Mouse (Mus musculus): ENCODE results near the gene Bach2. TPM values are rescaled to one million over a fixed set of nuclear protein-coding genes. Genes with fewer than 3 reads are reported as not detected.

The Bach2 gene
- polyA plus RNA-seq, 1 experiment: 14.1 TPM

- DNase-seq (ENCODE audit: low read depth in 1 of 2, low spot score in 2 of 2): no peak
- no peak overlapping the region for H3K4me3 ChIP-seq (ENCODE audit: extremely low read depth, insufficient read depth, insufficient read length)
- H3K27me3 ChIP-seq (ENCODE audit: control insufficient read depth, insufficient read depth, low read length): no peaks in the 10 kb centered on the region
- H3K4me1 ChIP-seq (ENCODE audit: control insufficient read depth, insufficient read depth, insufficient read length): no peaks in the 10 kb centered on the region
- TF ChIP-seq CTCF (IDR thresholded peaks at IDR 0.05; ENCODE audit: extremely low read depth, insufficient read depth, insufficient read length, insufficient replicate concordance): no peak
- TF ChIP-seq POLR2A (IDR thresholded peaks at IDR 0.05; ENCODE audit: low read depth, low read length): no peak
- H3K27ac ChIP-seq (ENCODE audit: insufficient read depth, low read length): no peak overlapping the region
- H3K36me3 ChIP-seq (ENCODE audit: control insufficient read depth, insufficient read depth, low read length): peaks cover 1% of the 10 kb centered on the region; the same call in 1 of the 2 replicates
- 59% methylated on average over 1 of the region's 1 CpGs for WGBS
Measured at GRCm38 (mm10) chr4:32444671-32445196, 206.1 kb downstream of the Bach2 start.

GRCm38 (mm10) chr4:32447850-32448249 is 209.2 kb downstream of the Bach2 start:
- Histone ChIP-seq H3K27me3 (ENCODE audit: control insufficient read depth, insufficient read depth, low read length) (no peaks in the 10 kb centered on the region), H3K4me3 (ENCODE audit: extremely low read depth, insufficient read depth, insufficient read length) (no peak overlapping the region), H3K27ac (ENCODE audit: insufficient read depth, low read length) (no peak overlapping the region), H3K36me3 (ENCODE audit: control insufficient read depth, insufficient read depth, low read length) (no peaks in the 10 kb centered on the region; the same call in 1 of the 2 replicates), H3K4me1 (ENCODE audit: control insufficient read depth, insufficient read depth, insufficient read length) (no peaks in the 10 kb centered on the region; the same call in 1 of the 2 replicates)
- TF ChIP-seq POLR2A (IDR thresholded peaks at IDR 0.05; ENCODE audit: low read depth, low read length) (no peak), CTCF (IDR thresholded peaks at IDR 0.05; ENCODE audit: extremely low read depth, insufficient read depth, insufficient read length, insufficient replicate concordance) (no peak)
- DNase-seq (ENCODE audit: low read depth in 1 of 2, low spot score in 2 of 2): no peak
- 94% methylated on average over 3 of the region's 3 CpGs for WGBS

DNA sequence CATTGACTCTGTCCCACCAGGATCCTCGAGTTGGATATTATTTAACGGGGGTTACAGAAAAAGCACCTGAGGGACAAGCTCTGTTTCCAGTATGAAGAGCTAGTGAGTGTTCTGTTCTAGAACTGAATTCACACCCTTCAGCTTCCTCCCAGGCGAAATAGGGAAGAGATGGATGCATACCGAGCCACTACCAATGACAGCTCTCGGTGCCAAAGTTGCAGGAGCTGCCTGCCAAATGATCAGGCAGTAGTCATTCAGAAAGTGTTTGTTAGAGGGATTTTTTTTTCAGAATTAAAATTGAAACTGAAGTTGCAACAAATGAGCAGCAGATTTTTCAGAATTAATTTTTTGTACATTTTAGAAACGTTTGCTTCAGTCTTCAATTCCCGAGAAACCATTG is 223.4 kb downstream of the Bach2 start:
- no peak overlapping the region for H3K27ac ChIP-seq (ENCODE audit: insufficient read depth, low read length)
- no peaks in the 10 kb centered on the region; the same call in 1 of the 2 replicates for H3K36me3 ChIP-seq (ENCODE audit: control insufficient read depth, insufficient read depth, low read length)
- no peak for DNase-seq (ENCODE audit: low read depth in 1 of 2, low spot score in 2 of 2)
- H3K4me3 ChIP-seq (ENCODE audit: extremely low read depth, insufficient read depth, insufficient read length): no peak overlapping the region
- 77% methylated on average over 7 of the region's 7 CpGs for WGBS
- TF ChIP-seq CTCF (IDR thresholded peaks at IDR 0.05; ENCODE audit: extremely low read depth, insufficient read depth, insufficient read length, insufficient replicate concordance): no peak
- TF ChIP-seq POLR2A (IDR thresholded peaks at IDR 0.05; ENCODE audit: low read depth, low read length): no peak
- H3K4me1 ChIP-seq (ENCODE audit: control insufficient read depth, insufficient read depth, insufficient read length): no peaks in the 10 kb centered on the region
- no peaks in the 10 kb centered on the region for H3K27me3 ChIP-seq (ENCODE audit: control insufficient read depth, insufficient read depth, low read length)

- H3K27me3 ChIP-seq (ENCODE audit: control insufficient read depth, insufficient read depth, low read length): no peaks in the 10 kb centered on the region
- TF ChIP-seq CTCF (IDR thresholded peaks at IDR 0.05; ENCODE audit: extremely low read depth, insufficient read depth, insufficient read length, insufficient replicate concordance) (no peak), POLR2A (IDR thresholded peaks at IDR 0.05; ENCODE audit: low read depth, low read length) (no peak)
- no peak for DNase-seq (ENCODE audit: low read depth in 1 of 2, low spot score in 2 of 2)
Measured at GRCm38 (mm10) chr4:32463065-32463464, 224.5 kb downstream of the Bach2 start.

GRCm38 (mm10) chr4:32464540-32464939 is 225.9 kb downstream of the Bach2 start:
- Histone ChIP-seq H3K4me3 (ENCODE audit: extremely low read depth, insufficient read depth, insufficient read length) (no peak overlapping the region), H3K27ac (ENCODE audit: insufficient read depth, low read length) (no peak overlapping the region), H3K4me1 (ENCODE audit: control insufficient read depth, insufficient read depth, insufficient read length) (no peaks in the 10 kb centered on the region), H3K36me3 (ENCODE audit: control insufficient read depth, insufficient read depth, low read length) (no peaks in the 10 kb centered on the region; the same call in 1 of the 2 replicates), H3K27me3 (ENCODE audit: control insufficient read depth, insufficient read depth, low read length) (no peaks in the 10 kb centered on the region)
- DNase-seq (ENCODE audit: low read depth in 1 of 2, low spot score in 2 of 2): no peak
- 84% methylated on average over 6 of the region's 6 CpGs for WGBS
- TF ChIP-seq CTCF (IDR thresholded peaks at IDR 0.05; ENCODE audit: extremely low read depth, insufficient read depth, insufficient read length, insufficient replicate concordance) (no peak), POLR2A (IDR thresholded peaks at IDR 0.05; ENCODE audit: low read depth, low read length) (no peak)

More at GRCm38 (mm10) chr4:32463065-32463464, 224.5 kb downstream of the Bach2 start:
- H3K4me3 ChIP-seq (ENCODE audit: extremely low read depth, insufficient read depth, insufficient read length): no peak overlapping the region
- H3K4me1 ChIP-seq (ENCODE audit: control insufficient read depth, insufficient read depth, insufficient read length): no peaks in the 10 kb centered on the region
- no peak overlapping the region for H3K27ac ChIP-seq (ENCODE audit: insufficient read depth, low read length)
- WGBS: 83% methylated on average over 6 of the region's 6 CpGs
- H3K36me3 ChIP-seq (ENCODE audit: control insufficient read depth, insufficient read depth, low read length): no peaks in the 10 kb centered on the region; the same call in 1 of the 2 replicates

- 90% methylated on average over 8 of the region's 8 CpGs for WGBS
- no peak overlapping the region for H3K27ac ChIP-seq (ENCODE audit: insufficient read depth, low read length)
Measured at GRCm38 (mm10) chr4:32466031-32466430, 227.4 kb downstream of the Bach2 start.

GRCm38 (mm10) chr4:32477977-32478660 is 239.5 kb downstream of the Bach2 start:
- Histone ChIP-seq H3K36me3 (ENCODE audit: control insufficient read depth, insufficient read depth, low read length) (peaks cover 2% of the 10 kb centered on the region), H3K4me1 (ENCODE audit: control insufficient read depth, insufficient read depth, insufficient read length) (peaks cover 4% of the 10 kb centered on the region), H3K27ac (ENCODE audit: insufficient read depth, low read length) (no peak overlapping the region), H3K27me3 (ENCODE audit: control insufficient read depth, insufficient read depth, low read length) (no peaks in the 10 kb centered on the region), H3K4me3 (ENCODE audit: extremely low read depth, insufficient read depth, insufficient read length) (no peak overlapping the region)
- no peak for DNase-seq (ENCODE audit: low read depth in 1 of 2, low spot score in 2 of 2)
- WGBS: 88% methylated on average over 6 of the region's 6 CpGs
- no peak for TF ChIP-seq POLR2A (IDR thresholded peaks at IDR 0.05; ENCODE audit: low read depth, low read length)
- TF ChIP-seq CTCF (IDR thresholded peaks at IDR 0.05; ENCODE audit: extremely low read depth, insufficient read depth, insufficient read length, insufficient replicate concordance): no peak

More at GRCm38 (mm10) chr4:32466031-32466430, 227.4 kb downstream of the Bach2 start:
- Histone ChIP-seq H3K4me1 (ENCODE audit: control insufficient read depth, insufficient read depth, insufficient read length) (no peaks in the 10 kb centered on the region), H3K4me3 (ENCODE audit: extremely low read depth, insufficient read depth, insufficient read length) (no peak overlapping the region), H3K27me3 (ENCODE audit: control insufficient read depth, insufficient read depth, low read length) (no peaks in the 10 kb centered on the region), H3K36me3 (ENCODE audit: control insufficient read depth, insufficient read depth, low read length) (peaks cover 1% of the 10 kb centered on the region; the same call in 1 of the 2 replicates)
- no peak for TF ChIP-seq POLR2A (IDR thresholded peaks at IDR 0.05; ENCODE audit: low read depth, low read length)
- no peak for TF ChIP-seq CTCF (IDR thresholded peaks at IDR 0.05; ENCODE audit: extremely low read depth, insufficient read depth, insufficient read length, insufficient replicate concordance)
- DNase-seq (ENCODE audit: low read depth in 1 of 2, low spot score in 2 of 2): no peak

Measured in spleen, adult 2 months (tissue).